Mouse (Mus musculus) adrenal gland, adult (tissue): ENCODE data around the gene Megf8.
A peak's percentile ranks its signal among the peaks of the same experiment; 100 is the strongest.

Experiments
- DNase-seq, 2 experiments: peaks; one replicate each; pipeline ENCODE4 v3.0.0; 2022 to 2023; ENCODE audit warnings: low spot score in 1 of 2; ENCODE audit not compliant: inconsistent age in 2 of 2

The Megf8 gene

DNA sequence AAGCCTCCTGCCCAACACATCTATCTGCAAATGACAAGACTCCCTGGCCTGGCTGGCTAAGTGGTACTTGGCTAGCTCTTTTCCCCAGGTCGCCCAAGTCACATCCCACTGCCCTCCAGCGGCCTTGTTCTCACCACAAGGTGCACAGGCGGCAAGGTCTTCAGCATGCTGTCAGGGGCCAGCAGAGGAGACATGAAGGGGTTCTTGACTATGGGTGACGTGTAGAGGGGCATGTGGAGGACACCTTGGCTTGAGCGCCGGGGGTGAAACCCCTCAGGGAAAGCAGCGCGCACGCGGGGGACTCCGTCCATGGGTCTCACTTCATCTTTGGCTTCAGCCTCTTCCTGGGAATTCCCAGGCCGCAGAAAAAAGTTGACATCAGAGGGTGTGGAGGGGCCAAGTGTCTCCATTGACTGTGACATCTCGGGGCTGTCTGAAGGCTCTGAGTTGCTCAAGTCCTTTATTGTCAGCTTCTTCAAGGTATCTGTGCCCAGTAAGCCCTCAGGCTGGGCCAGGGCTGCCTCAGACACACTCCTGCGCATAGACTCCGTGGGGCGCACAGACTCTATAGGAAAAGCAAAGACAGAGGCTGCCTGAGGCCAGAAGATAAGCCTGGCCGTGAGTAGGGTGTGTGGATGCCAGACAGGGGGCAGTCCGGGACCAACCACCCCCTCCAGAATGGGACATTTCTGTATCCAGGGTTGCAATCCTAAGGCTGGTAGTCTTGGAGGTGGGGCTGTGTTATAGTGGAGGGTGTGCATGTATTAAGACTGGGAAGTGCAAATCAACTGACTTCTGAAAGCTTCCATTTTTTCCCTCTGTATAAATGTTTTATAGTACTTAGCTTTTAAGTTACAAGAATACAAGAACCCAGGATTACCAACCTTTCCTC lies 63.7 kb downstream of the Megf8 start:
- DNase-seq = peak in 1 of 2 experiments; percentile 70

DNA sequence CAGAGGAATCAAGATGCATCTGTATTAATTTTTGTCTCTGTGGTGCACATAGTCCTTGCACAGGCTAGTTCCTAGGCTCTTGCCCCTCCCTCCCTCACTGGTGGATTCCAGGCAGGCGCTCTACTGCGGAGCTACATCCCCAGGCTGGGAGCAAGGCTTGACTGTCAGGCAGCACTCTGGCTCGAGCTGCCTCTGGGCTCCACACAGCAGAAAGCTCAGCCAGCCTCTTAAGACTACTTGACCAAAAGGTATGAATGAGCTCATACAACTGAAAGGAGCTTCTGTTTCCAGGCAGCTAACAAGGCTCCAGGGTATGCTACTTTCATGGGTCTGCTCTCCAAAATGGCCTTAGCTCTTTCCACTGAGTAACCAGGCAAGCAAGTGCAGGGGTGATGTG lies 64.3 kb downstream of the Megf8 start:
- DNase-seq = peak in 1 of 2 experiments; percentile 65

DNA sequence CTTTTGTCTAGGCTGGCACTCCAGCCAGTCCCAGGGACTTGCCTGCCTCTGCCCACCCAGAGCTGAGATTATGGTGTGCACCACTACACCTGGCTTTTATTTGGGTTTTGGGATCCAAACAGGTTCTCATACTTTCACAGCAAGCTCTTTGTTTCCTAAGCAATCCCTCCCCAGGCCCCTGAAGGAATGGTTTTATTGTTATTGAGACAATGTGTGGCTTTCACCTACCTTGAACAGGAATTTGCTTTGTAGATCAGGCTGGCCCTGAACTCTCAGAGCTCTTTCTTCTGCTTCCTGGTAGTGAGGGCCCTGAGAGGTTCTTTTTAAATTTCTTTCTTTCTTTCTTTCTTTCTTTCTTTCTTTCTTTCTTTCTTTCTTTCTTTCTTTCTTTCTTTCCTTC lies 65.6 kb downstream of the Megf8 start:
- no peak for DNase-seq

DNA sequence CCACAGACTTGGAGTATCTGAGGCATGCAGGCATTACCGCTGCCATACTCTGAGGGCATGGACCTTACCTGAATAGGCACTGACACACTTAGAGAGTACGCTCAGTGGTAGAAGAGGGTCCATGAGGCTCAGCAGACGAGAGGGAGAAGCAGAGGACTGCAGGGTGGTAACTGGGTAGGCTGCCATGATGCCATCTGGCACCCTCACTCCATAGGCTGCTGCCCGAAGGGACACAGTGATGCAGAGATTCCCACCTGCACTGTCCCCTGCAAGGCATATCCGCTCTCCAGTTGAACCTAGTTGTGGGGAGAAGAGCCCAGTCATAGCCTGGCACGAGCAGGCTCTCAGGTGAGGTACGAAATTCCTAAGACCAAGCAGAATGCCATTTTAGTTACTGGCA lies 66.4 kb downstream of the Megf8 start:
- no peak for DNase-seq

DNA sequence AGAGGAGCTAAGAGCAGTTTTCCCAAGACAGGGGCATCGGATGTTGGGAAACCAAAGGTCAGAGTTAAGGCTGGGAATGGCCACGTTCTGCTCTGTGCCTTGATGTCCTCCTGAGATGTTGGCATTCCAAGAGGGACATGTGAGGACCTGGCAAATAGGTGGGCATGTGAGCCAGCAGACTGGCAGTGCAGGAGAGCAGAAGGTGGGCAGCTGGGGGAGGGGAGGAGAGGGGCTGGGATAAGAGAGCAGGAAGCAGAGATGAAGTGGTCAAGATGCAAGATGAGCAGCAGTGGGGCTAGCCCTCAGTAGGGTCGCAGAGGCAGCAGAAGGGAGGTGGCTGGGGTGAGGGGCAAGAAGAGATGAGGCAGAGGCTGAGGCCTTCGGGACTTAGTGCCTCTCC lies 66.9 kb downstream of the Megf8 start:
- DNase-seq = no peak

DNA sequence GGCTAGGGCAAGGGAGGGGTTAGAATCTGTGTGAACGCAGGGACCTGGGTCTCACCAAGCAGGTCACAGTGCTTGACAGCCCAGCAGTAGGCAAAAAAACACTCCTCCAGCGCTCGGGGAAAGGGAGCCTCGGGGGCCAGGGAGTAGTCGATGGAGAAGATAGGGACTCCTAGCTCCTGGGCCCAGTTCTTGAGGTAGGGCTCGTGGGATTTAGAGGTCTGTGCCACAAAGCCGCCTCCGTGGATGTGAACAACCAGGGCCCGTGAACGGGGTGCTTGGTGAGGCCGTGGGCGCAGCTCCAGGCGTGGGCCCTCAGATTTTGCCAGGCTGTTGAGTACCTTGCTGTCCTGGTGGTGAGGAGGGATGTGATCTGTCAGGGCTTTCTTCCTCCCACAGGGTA lies 67.4 kb downstream of the Megf8 start:
- no peak for DNase-seq

DNA sequence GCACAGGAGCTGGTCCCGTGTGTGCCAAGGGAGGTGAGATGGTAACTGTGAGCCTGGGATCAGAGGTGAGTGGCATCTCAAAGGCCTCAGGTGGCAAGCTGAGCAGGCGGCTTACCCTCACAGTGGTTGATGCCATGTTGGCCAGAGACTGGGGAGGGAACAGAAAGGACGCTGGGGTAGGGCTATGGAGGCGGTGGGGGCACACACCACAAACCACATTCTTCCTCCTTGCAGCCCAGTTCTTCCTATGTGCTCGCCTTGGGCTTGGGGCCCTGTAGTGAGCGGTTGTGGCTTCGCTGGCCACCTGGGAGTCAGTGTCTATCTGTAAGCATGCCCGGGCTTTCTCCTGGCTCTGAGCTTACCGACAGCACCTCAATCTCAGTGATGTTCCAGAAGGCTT lies 67.9 kb downstream of the Megf8 start:
- DNase-seq = peak in 1 of 2 experiments; percentile 67

DNA sequence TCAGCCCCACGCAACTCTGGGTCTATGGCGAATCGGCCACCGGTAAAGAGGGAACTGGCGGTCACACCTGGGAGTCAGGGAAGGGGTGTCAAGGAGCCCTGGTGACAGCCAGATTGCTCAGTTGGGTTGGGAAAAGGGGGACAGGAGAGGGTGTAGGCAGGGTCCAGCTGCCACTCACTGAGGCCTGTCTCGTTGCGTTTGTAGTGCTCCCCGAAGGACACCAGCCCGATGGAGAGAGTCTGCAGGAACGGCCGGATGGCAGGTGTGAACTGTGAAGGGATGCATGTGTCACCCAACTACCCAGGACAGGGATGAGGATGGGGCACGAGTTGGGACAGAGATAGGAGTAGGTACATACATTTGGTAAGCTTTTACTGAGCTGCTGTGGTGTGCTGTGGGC lies 68.3 kb downstream of the Megf8 start:
- peak in 1 of 2 experiments; percentile 56 for DNase-seq

DNA sequence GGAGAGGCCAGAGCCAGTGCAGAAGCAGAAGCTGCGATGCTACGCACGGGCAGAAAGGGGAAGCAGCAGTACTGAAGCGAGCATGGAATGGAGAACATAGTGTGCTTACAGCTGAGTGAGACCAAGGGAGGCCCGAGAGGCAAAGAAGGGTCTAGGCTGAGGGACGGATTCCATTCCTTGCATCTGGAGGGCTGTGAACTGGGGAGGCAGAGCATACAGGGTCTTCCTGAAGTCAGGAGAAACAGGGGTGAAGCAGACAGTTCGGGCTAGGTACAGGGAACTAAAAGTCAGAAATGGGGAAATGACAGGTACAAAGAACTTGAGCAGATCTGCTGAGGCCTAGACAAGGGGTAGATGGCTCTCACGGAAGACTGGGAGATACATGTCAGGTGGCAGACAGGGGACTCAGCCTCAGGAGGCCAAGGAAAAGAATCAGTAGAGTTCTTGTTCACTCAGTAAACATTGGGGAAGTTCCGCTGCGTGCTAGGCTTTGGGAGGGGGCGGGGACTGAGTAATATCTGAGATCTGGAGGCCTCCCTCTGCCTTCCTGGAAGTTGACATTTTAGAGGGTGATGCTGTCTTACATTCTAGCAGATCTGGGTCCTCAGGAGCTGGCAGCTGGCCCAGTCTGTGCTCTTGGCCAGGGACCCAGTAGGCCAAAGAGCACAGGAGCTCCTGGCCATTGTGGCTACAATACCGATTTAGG lies 69.0 kb downstream of the Megf8 start:
- peak; percentile 93 to 97 for DNase-seq

DNA sequence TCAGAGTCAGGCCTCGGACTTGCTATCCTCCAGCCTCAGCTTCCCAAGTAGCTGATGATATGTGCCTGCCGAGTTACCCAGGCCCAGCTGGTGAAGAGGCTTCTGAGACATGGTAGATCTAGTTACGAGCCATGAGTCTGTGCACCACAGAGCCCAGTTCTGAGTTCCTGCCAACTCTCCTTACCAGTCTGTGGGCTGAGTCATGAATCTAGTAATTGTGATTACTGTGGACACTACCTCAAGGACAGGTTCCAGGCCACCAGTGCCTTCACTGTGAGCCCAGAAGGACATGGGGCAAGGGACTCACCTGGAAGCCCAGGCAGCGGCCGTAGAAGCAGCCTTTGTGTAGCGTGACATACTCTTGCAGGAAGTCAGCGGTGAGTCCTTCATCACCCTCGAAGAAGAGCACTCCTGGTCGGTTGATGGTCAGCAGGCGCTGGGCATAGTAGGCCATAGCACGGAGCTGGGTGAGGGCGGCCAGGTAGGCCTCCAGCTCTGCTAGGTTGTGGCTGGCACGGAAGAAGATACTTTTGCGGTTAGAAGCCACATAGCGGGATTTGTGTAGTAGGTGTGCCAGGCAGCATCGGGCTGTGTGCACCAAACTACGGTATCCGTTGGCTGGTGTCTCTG lies 71.0 kb downstream of the Megf8 start:
- peak; percentile 78 to 91 for DNase-seq

DNA sequence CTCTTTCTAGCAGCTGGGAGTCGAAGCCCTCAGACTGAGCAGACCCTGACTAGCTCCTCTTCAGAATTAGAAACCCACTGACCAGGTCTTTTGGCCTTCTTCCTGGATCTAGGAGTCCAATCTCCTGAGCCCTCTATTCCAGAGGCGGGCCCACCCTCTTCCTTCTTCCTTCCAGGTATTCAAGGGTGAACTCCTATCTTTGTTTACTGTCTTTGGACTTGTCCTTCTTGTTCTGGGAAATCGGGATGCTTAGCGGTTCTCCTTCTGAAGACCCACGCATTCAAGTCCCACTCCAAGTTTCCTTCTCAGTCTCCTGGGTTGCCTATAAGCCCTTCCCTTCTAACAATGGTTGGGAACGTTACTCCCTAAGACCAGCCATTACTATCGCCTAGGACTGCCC lies 72.0 kb downstream of the Megf8 start:
- DNase-seq = peak in 1 of 2 experiments; percentile 60

DNA sequence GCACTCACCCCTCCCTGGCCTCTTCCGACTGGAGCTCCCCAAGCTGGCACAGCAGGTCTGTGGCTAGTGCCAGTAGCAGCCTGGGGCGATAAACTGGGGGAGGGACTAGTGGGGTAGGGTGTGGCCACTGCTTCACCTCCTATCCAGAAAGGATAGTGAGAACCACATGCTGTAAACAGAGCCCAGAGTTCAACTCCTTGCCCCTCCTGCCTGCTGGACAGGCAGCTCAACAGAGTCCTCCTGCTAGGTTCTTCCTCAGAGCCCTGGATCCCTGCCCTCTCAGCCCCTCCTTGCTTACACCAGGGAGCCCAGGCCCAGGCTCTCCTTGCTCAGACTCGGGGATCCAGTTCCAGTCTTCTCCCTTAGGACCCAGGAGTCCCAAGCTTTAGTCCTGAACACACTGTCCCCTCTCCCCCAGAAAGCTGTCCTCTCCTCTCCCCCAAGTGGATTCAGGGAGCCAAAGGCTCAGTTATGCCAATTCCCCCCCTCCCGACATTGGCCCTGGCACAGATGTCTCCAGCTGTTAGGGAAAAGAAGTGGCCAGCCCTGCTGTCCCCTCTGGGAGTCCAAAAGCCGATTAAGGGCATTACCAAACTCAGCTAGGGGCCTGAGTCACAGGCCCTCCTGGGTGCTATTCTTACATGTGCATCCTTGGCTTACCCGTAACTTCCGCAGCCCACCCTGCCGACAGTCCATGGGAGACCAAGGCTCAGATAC lies 73.2 kb downstream of the Megf8 start:
- peak; percentile 78 to 90 for DNase-seq

DNA sequence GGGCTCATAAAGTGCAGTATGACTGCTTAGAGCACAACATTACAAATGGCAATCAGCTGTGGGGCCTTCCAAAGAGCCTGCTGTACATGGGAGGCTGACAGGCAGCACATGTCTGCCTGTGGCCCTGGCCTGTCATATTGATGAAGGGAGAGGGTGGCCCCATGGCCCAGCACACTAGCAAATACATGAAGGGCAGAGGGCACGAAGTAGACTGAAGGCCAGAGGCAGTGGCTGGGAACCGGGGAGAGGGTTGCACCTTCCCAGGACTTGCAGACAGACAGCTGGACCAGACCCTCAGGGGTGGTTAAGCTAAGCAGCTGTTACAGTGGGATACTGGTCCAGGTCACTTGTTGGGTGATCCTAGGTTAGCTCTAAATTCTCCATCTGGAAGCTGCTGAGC lies 74.0 kb downstream of the Megf8 start:
- DNase-seq = peak; percentile 68 to 88

DNA sequence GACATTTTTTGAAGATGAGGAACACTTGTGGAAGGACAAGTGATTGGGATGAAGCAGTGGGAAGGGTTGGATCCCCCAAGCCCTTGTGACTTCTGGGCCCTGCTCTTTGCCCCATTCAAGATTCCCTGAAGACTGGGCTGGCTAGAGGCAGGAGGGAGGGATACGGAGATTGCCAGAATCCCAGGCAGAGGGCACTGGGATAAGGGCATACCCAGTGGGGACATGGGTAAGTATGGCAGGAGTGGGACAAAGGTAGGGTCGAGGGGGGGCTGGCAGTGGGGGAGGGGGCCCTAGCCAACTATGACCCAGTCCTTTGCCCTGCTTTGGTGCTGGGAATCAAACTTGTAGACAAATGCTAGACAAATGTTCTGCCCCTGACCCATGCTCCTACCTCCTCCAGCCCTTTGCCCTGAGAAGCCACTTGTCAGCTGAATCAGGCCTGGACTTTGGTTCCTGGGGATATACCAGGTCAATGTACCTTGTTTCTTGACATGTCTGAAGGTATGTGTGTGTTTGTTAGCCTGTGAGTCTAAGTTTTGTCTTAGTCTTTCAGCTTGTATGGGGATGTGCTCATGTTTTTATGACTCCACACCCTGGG lies 75.0 kb downstream of the Megf8 start:
- DNase-seq = peak; percentile 22 to 65

DNA sequence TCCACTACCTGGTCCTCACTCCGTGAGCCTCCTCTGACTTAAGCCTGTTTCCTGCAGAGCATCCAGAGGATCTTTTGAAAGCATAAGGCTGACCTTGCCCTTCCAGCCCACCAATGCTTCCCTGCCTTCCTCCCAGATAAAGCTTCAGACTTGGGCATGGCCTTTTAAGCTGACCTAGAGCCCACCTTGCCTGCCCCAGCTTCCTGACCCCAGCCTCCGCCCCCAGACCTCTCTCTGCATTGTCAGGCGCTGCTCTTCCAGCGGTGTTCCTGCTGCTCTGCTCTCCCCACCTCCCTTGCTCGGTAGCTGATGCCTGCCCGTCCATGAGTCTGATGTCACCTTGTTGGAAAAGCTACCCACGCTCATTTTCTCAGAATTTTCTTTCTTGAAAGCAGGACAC lies 75.9 kb downstream of the Megf8 start:
- peak; percentile 31 to 68 for DNase-seq

DNA sequence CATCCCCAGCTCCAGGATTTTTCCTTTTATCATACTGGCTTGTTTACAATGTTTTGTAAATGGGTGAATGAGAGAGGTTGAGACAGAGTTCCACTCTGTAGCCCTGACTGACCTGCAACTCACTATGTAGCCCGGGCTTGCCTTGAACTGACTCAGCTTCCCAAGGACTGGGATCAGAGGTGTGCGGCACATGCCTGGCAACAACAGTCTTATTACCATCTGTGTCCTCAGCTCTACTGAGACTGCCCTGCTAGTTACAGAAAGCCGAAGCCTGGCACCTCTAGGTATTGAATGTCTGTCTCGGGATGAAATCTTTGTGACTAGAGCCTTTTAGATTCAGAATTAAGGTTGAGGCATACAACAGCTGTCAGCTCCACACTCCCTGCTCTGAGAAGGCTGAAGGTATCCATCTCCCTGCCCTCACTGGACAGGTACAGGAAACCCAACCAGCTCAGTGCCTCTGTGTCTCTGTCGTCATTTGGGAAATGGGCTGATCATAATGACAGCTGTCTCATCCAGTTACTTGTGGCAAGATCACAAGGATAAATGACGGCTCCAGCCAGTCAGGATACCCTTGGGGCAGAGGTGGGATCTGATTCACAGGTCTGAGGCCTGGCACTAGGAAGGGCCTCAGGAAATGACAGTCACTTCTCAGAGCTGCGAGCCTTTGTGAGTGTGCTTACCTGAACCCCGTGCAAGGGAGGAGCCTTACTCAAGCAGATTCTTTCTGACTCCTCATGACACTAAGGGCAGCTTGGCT lies 76.7 kb downstream of the Megf8 start:
- peak; percentile 69 to 89 for DNase-seq

DNA sequence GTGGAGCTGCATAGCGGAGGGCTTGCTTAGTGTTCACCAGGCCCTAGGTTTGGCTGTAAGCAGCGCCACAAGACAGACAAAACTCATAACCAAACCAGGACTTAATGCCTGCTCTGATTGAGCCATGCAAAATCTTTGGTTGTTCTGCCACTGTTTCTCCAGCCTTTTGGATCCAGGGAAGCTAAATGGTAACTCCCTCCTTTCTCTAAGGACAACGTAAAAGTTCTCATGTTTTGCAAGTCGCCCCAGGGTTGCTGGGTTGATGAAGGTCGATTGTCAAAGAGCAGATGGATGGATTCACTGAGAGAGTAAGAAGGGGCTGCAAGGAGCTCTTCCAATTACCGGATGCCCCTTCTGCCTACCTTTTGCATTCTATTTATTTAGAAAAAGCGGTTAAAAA lies 77.8 kb downstream of the Megf8 start:
- DNase-seq = peak; percentile 47 to 90

DNA sequence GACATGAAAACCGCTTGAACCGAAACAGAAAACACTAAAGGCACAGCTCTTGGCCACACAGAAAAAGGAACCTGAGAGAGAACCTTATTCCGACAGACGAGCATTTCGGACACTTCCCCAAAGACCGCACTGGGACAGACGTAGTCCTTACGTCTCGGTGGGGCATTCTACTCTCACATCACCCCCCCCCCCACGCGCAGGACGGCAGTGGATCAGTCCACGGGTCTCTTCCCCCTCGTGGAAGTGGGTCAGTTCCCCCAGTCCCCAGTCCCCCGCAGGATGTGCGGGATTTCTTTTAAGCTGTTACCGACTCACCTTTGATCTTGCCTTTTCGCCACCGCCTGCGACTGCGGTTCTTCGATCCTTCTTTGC lies 78.2 kb downstream of the Megf8 start:
- no peak for DNase-seq

DNA sequence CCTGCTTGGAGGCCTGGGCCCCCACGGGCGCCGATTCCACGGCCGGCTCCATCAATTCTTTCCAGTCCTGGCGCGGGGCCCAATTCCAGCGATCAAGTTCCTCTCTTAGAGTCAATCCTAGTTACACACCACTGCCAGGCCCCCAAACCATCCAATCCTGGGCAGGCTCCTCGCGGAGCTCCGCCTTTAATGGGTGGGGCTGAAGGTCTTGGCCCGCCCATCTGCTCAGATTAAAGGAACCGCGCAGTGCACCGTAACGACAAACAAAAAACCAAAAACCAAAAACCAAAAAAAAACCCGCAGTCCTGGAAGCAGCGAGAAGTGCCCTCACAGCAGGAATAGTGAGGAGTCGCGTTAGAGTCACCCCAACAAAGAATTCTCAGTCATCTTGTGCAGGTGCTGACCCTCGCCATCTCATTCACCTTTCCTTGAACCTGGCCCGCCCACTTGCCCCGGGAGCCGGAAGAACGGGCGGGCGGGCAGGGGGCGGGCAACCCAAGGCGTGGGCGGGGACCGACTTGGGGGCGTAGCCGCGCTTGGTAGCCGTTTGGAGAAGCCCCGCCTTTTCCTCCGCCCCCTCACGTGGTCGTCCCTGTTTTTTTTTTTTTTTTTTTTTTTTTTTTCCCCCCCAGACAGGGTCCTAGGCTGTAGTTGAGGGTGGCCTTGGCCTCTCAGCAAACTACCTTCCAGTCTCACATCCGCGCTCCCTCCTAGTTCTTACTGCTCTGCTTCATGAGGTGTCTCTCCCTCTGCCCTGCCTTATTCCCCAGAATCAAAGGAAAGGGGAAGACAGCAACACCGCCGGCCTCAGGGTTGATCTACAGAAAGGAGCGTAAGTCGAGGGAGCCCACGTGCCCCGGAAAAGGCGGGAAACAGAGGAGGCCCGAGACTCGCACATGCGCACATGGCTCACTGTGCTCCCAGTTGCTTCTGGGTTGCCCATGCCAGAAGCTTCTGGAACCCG lies 78.9 kb downstream of the Megf8 start:
- peak; percentile 97 to 99 for DNase-seq
